Mouse (Mus musculus) heart, adult 2 months (tissue): ENCODE results near the gene Homer1.

ENCODE experiments used
- EP300 ChIP-seq: fragments of 200-500 bp; IDR thresholded peaks from 2 replicates; pipeline ENCODE4 v1.6.1; 2011; ENCODE audit warnings: low read depth, low read length, control low read depth; ENCODE audit not compliant: insufficient read depth
- POLR2A ChIP-seq: fragments of 200-500 bp; IDR thresholded peaks from 2 replicates; pipeline ENCODE4 v1.6.1; 2011; ENCODE audit warnings: mild to moderate bottlenecking, low read depth, low read length, control low read depth; ENCODE audit not compliant: insufficient read depth

DNA sequence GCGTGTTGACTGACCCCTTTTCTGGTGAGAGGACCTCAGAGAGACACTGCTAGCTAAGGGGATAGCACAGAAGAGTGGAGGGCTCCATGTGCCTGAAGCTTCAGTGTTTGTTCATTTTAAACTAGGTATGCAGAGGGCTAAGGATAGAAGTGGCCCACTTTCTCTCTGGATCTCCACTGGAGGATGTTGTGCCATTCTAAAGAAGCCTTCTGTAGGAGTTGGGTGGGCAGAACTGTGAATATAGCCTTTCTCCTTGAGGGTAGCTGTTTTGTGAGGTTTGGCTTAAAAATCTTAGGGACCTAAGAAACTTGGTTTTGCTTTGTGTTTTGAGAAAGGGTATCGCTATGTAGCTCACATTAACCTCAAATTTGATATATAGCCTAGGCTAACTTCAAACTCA lies 32.3 kb upstream of the Homer1 start:
- TF ChIP-seq POLR2A (no peak), EP300 (no peak)
